In the genomic region with DNA sequence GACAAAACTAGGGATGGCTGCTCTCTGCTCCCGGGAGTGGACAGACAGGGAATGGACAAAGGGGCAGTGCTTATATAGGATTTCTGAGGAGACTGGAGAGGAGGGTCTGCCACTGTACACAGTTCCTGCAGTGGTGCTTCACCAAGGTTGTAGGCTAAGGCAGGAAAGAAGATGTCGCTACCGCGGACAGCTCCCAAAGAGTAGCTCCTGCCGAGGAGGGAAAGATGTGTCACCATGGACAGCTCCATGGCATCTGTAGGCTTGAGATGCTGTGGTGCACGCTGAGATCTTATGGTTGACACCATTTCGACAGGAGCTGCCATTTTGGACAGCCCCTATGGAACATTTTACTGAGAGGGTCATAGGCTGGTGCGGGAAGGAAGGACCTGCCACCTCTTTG, we compare ENCODE assay signal across 9 mouse cellular contexts. TPM values are rescaled to one million over a fixed set of nuclear protein-coding genes. Genes with fewer than 3 reads are reported as not detected.
DNase-seq lines count a peak whose midpoint lies in the region; ATAC-seq and TF ChIP-seq lines count a peak whose summit lies in the region.
"Had no signal": no experiment of that assay in that cellular context is flagged by ENCODE, and none has a peak within 500 bp of the region (broad histone marks: within the 10 kb centered on the region; RNA-seq: fewer than 3 reads in every experiment).

No protein-coding gene starts in this region.

- H3K27me3 ChIP-seq in cerebellum, adult 2 months (ENCODE audit: control insufficient read depth, insufficient read depth, low read length): no peaks in the 10 kb centered on the region
- H3K27me3 ChIP-seq in lung, embryonic 14.5 days (ENCODE audit: insufficient read depth, low read length): no peaks in the 10 kb centered on the region
- H3K27me3 ChIP-seq: heart, embryonic 13.5 days had no signal

- 38% methylated on average over 8 of the region's 8 CpGs for WGBS in cerebellum, adult 2 months
- 20% methylated on average over 8 of the region's 8 CpGs for WGBS in lung, embryonic 14.5 days

- H3K4me3 ChIP-seq in cerebellum, adult 2 months (replicated peaks; ENCODE audit: insufficient read depth, low read depth, low read length): no peak overlapping the region
- no peak overlapping the region for H3K4me3 ChIP-seq in lung, embryonic 14.5 days (ENCODE audit: low read depth, low read length)
- H3K4me3 ChIP-seq: heart, embryonic 13.5 days had no signal

- no peak overlapping the region for H3K9ac ChIP-seq in lung, embryonic 14.5 days
- H3K9ac ChIP-seq: heart, embryonic 13.5 days had no signal

- DNase-seq in cerebellum, postnatal 10 days: peak; percentile 1 to 2
- DNase-seq in cerebellum, adult 2 months: no peak
- peak; percentile 64 for DNase-seq in urinary bladder, postnatal 14 days (ENCODE audit: low spot score)
- no peak for DNase-seq in urinary bladder, adult 2 months (ENCODE audit: low spot score)
- peak; percentile 8 for DNase-seq in hindlimb bud, embryonic 11.5 days (ENCODE audit: extremely low spot score, low read depth, low spot score)
- DNase-seq in lung, embryonic 14.5 days: peak; percentile 93
- peak; percentile 48 for DNase-seq in thymus, postnatal 4 days
- no peak for DNase-seq in T-cell, adult 2 months (ENCODE audit: low spot score)

- H3K27ac ChIP-seq in cerebellum, adult 2 months (ENCODE audit: insufficient read depth, low read length): no peak overlapping the region
- no peak overlapping the region for H3K27ac ChIP-seq in lung, embryonic 14.5 days (ENCODE audit: low read depth)
- H3K27ac ChIP-seq: heart, embryonic 13.5 days had no signal

- TF ChIP-seq POLR2A in cerebellum, adult 2 months (IDR thresholded peaks at IDR 0.05; ENCODE audit: borderline replicate concordance, insufficient read depth, low read length): no peak

- no peaks in the 10 kb centered on the region for H3K4me1 ChIP-seq in cerebellum, adult 2 months (ENCODE audit: control insufficient read depth, insufficient read depth, low read length)
- no peaks in the 10 kb centered on the region for H3K4me1 ChIP-seq in lung, embryonic 14.5 days (ENCODE audit: insufficient read depth)
- H3K4me1 ChIP-seq: heart, embryonic 13.5 days had no signal

- ATAC-seq in lung, embryonic 14.5 days (ENCODE audit: insufficient read depth): peak; percentile 21; the same call in 1 of the 2 replicates

- no peak overlapping the region for H3K4me2 ChIP-seq in lung, embryonic 14.5 days
- H3K4me2 ChIP-seq: heart, embryonic 13.5 days had no signal

- H3K36me3 ChIP-seq in lung, embryonic 14.5 days (ENCODE audit: insufficient read depth): no peaks in the 10 kb centered on the region
- H3K36me3 ChIP-seq: heart, embryonic 13.5 days had no signal

- TF ChIP-seq CTCF in cerebellum, adult 2 months (IDR thresholded peaks at IDR 0.05; ENCODE audit: borderline replicate concordance, insufficient read depth, low read depth, low read length): no peak
- no peak for TF ChIP-seq CTCF in lung, embryonic 14.5 days (IDR thresholded peaks at IDR 0.05; ENCODE audit: low read depth)

- H3K9me3 ChIP-seq in lung, embryonic 14.5 days (ENCODE audit: low read depth, low read length): no peaks in the 10 kb centered on the region
- H3K9me3 ChIP-seq: heart, embryonic 13.5 days had no signal

RNA-seq across cellular contexts. Expression of gene Naip2, which starts 8.6 kb away (rescaled TPM):
- 0.36 and 0.40 TPM in 2 replicates for polyA plus RNA-seq in cerebellum, adult 2 months (2012; rRNA removed)
- polyA plus RNA-seq in urinary bladder, adult 2 months (2012; rRNA removed): 2.5 and 2.8 TPM in 2 replicates
- 0.43 and 0.62 TPM in 2 replicates for polyA plus RNA-seq in lung, embryonic 14.5 days (2014; fragmentation: Nextera tagmentation; extraction: Ambion mirVana)

RNA-seq across cellular contexts. Expression of gene Naip5, which starts 35.6 kb away (rescaled TPM):
- 0.54 and 0.79 TPM in 2 replicates for polyA plus RNA-seq in cerebellum, adult 2 months (2012; rRNA removed)
- 8.1 and 8.6 TPM in 2 replicates for polyA plus RNA-seq in urinary bladder, adult 2 months (2012; rRNA removed)
- polyA plus RNA-seq in lung, embryonic 14.5 days (2014; fragmentation: Nextera tagmentation; extraction: Ambion mirVana): 0.28 TPM in 2 replicates

Comparison
In these comparisons a context has a peak if more than half of its experiments do, and no peak if none do; other contexts are left out.
1. DNase-seq: peak in cerebellum, postnatal 10 days (2 of 2), urinary bladder, postnatal 14 days (single experiment), hindlimb bud, embryonic 11.5 days (single experiment), lung, embryonic 14.5 days (single experiment) and thymus, postnatal 4 days (single experiment); none in cerebellum, adult 2 months (0 of 2), urinary bladder, adult 2 months (single experiment) and T-cell, adult 2 months (single experiment).